Mouse (Mus musculus) CH12F3 (cell line): ENCODE measurements around the gene Bach1.
"Not testable (repeated sequence)": the region's sequence is repeated elsewhere in the genome, so short reads cannot be mapped to it uniquely, and the experiment has no call there.

Experiments
- in situ Hi-C: fragments of 300-500 bp; cut with MboI; formaldehyde crosslinking; loops from 2 replicates; pipeline ENCODE4 v1.14.3; 2020; ENCODE audit warnings: low sequenced_read_pairs

Gene Bach1

GRCm38 (mm10) chr16:87680912-87681634 lies 17.7 kb upstream of the Bach1 start:
- in situ Hi-C loops: no loop called here

GRCm38 (mm10) chr16:87681848-87682247 lies 16.9 kb upstream of the Bach1 start:
- in situ Hi-C loops: no loop called here

- in situ Hi-C loops: no loop called here
Observed at GRCm38 (mm10) chr16:87686458-87686857, 12.3 kb upstream of the Bach1 start.

- in situ Hi-C loops: no loop called here
Observed at GRCm38 (mm10) chr16:87687346-87687745, 11.4 kb upstream of the Bach1 start.

DNA sequence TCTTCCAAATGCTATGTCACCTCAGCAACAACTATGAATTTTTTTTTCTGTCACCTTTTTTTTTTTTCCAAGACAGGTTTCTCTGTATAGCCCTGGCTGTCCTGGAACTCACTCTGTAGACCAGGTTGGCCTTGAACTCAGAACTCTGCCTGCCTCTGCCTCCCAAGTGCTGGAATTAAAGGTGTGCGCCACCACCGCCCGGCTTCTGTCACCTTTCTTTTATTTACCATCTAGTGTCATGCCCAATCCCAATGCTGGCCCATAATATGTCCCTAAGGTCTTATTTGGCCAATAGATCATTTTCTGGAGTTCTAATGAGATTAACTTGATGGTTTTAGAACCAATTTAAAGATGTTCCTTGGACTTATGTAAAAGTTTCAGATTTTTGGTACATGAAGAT lies 10.4 kb upstream of the Bach1 start:
- in situ Hi-C loops: not testable (repeated sequence)

DNA sequence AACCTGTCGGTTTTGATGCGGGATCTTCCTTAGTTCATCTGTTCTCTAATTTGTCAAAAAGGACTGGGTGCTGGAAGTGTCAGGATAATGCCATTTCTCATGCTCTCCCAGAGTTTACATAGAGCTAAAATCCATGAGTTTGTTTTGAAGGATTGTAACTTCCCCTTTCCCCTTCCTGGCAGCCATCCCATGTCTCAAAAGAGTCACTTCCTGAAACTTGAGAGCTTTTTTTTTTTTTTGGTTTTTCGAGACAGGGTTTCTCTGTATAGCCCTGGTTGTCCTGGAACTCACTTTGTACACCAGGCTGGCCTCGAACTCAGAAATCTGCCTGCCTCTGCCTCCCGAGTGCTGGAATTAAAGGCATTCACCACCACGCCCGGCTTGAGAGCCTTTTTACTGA lies 9.9 kb upstream of the Bach1 start:
- in situ Hi-C loops: not testable (repeated sequence)

- in situ Hi-C loops: no loop called here
Observed at GRCm38 (mm10) chr16:87689225-87689624, 9.5 kb upstream of the Bach1 start.

- in situ Hi-C loops: no loop called here
Observed at GRCm38 (mm10) chr16:87690506-87690905, 8.2 kb upstream of the Bach1 start.

- in situ Hi-C loops: no loop called here
Observed at GRCm38 (mm10) chr16:87691102-87691501, 7.6 kb upstream of the Bach1 start.

DNA sequence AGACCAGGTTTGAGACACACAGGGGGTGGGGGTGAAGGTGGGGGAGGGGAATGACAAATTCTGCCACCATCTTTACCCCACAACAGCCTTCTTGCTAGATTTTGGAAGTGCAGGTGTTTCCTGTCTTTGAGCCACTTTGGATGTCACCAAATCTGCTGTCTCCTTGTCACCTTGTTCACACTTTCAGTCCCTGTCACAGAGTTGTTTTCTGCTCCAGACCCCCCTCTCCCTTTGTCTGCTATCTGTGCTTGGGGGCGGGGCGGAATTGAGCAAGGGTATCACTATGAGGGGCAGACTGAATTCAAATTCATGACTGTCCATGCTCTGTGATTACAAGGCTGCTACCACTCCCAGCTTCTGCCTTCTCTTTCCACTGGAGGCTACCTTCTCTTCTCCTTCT lies 6.2 kb upstream of the Bach1 start:
- in situ Hi-C loops: no loop called here

DNA sequence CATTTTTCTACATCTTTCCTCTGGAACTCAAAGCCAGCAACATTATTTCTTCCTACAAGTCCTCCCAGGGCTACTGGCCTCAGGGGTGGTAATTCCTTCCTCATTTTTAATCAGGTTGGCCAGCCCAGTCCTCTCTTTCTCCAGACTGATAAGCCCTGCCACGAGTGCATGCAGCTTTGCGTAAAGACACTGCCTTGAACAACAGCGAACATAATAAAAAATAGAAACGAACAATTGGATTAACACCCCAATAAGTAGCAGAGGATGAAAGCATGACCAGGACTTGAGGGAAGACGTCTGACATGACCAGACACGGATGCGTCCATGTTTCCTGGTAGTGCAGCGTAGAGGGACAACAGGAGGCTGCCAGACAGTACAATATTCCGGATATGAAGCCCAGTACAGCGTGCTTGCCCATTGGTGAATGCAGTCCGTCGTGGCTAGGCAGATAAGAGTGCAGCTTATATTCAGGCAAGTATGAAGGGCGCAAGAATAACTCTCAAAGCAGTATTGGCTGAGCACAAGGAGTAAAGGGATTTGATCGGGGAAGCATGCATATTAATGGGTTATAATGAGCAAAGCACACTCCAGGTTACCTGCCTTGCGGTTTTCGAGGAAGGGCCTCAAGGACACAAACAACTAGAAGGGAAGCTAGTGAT lies 909 bp upstream of the Bach1 start:
- in situ Hi-C loops: no loop called here

DNA sequence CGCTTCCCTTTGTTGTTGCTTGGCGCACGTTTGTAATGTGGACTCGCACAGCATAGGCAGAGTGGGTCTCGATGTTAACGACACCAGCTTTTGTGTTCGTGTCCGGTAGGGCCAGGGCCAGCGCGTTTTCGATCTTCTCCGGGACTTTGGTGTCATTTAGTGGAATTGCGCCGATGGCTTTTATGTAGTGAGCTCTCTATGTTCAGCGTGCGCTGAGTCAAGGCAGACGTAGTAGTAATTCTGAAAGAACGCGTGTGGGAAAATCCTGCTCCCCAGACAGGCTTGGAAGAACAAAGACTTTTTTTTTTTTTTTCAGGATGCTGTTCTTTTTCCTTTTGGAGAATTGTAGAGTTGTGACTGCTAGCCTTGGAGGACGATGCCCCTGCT lies 554 bp downstream of the Bach1 start:
- in situ Hi-C loops: no loop called here

DNA sequence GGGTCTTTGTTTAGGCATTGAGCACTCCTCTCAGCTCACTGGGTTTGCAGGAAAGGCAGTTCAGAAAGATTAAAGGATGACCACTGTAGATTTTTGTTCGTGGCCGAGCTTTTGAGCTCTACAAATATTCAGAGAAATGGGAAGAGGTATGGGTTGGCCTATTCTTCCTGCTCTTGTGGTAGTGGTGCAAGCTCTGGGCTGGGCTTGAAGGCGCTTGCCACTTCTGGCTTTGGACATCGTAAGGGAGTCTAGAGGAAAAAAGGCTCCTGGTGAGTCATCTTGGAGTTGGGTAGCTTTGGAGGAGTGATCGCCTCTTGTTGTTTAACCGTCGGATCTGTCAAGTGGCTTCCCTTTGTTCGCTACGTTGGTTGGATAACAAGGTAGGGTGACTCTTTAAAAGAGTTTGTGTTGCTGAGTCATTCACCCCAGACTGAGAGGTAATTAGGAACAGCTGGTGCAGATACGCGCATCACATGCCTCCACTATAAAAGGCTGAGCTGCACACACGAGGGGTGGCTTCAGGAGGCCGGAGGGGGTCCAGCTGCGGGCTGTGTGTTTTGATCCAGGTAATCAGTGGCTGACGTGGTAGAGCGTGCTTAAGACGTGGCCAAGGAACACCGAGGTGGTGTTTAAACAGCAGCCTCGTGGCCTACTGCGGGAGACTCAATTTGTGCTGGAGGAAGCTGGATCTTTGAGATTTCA lies 1.1 kb downstream of the Bach1 start:
- in situ Hi-C loops: no loop called here

DNA sequence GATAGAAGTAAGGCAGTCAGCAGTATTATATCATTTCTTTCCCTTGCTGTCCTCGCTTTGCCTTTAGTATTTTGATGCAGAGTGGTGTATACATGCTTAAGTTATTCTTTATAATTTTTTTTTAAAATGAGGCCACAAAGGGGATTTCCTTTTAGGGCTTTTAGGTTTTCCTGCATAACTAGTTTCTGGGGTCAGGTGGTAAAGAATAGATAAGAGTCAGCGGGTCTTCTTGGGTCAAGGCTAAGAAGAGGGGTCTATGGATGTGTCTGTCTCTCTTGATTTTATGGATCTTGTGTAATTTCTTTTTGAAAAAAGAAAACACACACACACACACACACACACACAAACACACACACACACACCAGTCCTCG lies 1.6 kb downstream of the Bach1 start:
- in situ Hi-C loops: no loop called here

GRCm38 (mm10) chr16:87701891-87702290 lies 3.1 kb downstream of the Bach1 start:
- in situ Hi-C loops: no loop called here

GRCm38 (mm10) chr16:87702881-87703280 lies 4.1 kb downstream of the Bach1 start:
- in situ Hi-C loops: no loop called here

- in situ Hi-C loops: no loop called here
Observed at GRCm38 (mm10) chr16:87704225-87704624, 5.5 kb downstream of the Bach1 start.

GRCm38 (mm10) chr16:87705892-87706589 lies 7.3 kb downstream of the Bach1 start:
- in situ Hi-C loops: no loop called here

- in situ Hi-C loops: no loop called here
Observed at GRCm38 (mm10) chr16:87707335-87707734, 8.6 kb downstream of the Bach1 start.

DNA sequence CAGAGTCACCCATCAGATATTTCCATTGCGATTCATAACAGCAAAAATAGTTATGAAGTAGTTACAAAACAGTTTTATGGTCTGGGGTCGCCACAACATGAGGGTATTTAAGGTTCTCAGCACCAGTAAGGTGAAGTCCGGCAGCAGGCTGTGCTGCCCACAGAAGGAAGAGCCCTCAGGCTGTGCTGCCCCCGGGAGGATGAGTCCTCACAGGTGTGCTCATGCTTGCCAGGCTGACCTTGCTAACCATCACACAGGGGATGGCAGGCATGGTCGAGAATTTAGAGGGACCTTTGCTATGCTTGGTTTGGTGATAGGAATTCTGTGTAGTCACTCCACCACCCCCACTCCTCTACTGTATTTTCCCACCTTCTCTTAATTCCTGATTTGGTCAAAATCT lies 9.8 kb downstream of the Bach1 start:
- in situ Hi-C loops: no loop called here

GRCm38 (mm10) chr16:87709144-87709543 lies 10.4 kb downstream of the Bach1 start:
- in situ Hi-C loops: no loop called here

DNA sequence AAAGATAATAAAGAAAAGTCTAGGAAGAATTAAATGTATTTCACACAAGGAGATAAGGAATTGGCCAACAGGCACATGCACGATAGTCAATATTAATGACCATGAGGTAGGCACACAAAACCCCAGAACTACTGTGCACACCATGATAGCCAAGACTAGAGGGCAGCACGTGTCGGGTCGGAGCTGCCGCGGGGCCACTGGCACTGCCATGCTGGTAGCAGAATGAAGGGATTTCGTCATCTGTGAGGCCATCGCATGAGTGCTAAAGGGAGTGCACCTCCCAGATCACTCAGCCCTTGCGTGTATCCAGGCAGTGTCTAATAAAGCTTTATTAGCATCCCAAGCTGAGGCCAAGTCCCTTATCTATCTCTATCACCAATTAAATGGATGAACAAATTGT lies 11.2 kb downstream of the Bach1 start:
- in situ Hi-C loops: no loop called here
